Mouse (Mus musculus) left cerebral cortex, adult 11 months (tissue): Measurements from ENCODE around the gene Entpd7.

Experiments
- DNase-seq: peaks from one replicate; pipeline ENCODE4 v3.0.0; 2022; ENCODE audit warnings: low spot score

Entpd7 gene

DNA sequence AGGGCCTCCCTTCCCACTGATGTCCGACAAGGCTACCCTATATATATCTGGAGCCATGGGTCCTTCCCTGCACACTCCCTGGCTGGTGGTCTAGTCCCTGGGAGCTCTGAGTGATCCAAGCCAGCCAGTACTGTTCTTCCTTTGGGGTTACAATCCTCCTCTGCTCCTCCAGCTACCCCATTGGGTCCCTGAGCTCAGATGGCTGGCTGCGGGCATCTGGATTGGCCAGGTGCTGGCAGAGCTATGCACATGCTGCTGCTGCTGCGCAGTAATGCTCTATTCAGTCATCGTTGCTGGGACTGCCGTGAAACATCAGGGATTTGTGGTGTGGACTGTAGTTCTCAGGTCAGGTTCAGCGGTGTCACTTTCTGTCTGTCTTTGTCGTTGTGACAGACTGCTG lies 35.3 kb downstream of the Entpd7 start:
- DNase-seq = no peak

DNA sequence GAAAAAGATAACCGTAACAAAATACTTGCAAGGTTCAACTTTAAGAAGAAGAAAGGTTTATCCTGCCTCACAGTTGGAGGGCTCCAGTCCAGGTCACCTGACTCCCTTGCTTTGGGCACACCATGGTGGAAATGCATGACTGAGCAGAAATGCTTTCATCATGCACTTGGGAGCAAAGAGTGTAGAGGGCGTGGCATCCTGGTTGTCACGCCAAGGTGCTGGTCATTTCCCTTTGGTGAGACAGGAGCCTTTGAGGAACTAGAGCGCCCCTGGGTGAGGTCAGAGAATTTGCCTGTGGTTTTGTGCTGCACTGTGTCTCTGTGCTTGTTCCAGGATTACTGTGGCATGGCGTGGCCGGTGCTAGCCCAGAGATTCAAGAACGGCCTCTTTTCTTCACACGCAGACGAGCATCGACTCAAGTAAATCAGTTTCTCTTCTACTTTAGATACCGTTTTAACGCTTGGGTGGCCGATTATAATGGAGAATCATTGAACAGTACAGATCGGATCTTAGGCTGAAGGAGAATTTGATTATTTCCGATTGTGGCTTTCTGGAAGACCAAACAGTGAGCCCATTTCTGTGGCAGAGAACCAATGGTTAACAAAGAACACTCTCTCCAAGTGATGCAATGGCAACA lies 37.2 kb downstream of the Entpd7 start:
- DNase-seq = no peak

DNA sequence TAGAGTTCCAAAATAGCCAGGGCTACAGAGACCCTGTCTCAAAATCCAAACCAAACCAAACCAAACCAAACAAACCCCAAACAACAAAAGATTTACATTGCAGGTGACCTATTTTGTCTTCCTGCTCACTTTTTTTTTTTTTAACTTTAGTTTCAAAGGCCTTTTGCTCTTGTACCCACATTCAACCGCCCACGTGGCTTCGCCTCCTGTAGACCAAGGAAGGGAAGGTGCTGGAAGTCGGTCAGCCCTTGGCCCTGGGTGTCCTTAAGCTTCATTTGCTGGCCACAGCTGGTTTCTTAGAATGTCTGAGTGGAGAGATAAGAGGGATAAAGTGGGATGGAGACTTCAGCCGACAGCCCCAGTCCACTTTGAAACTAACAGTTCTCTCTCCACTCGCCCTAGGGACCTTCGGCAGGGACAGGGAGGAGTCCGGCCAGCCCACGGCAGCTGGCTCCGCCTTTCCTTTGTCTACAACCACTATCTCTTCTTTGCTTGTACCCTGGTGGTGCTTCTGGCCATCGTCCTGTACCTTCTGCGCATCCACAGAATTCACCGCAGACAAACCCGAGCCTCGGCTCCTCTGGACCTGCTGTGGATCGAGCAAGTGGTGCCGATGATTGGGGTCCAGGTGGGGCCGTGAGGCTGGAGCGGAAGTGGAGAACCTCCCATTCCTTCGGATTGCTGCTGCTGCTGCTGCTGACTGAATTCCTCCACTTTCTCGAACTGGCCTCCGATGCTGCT lies 40.0 kb downstream of the Entpd7 start:
- DNase-seq = no peak

DNA sequence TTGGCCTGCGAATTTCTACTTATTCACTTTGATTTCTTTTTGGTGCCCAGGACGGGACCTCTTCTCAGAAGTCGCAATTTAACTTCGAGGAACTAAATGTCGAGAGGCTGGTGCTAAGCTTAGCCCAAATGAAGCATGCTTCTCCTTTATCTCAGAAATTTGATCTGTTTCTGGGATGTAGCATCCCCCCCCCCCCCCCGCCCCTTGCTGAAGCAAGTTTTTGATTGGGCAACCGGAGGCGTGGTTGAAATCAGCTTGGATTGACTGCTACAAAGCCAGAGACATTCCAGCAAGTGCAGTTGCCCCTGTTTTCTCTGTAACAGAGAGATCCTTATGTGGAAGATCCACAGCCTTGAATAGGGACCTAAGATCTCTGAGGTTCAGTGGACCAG lies 40.6 kb downstream of the Entpd7 start:
- no peak for DNase-seq

DNA sequence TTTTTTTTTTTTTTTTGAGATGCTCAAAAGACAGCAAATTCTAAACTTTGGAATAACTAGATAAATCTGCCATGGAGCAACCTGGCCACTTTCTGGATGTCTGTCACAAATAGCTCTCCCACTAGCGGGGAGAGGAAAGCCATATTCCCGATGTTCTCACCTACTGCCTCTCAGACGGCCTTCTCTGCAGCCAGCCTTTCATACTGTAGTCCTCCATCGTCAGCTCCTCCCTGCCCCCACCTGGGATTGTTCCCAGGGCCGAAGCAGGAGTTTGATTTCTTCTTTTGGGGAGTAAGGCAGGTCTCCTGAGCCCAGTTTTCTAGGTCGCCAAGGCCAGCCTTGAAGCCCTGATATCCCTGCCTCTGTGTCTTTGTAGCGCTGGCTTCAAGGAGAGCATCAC lies 41.7 kb downstream of the Entpd7 start:
- DNase-seq = no peak

DNA sequence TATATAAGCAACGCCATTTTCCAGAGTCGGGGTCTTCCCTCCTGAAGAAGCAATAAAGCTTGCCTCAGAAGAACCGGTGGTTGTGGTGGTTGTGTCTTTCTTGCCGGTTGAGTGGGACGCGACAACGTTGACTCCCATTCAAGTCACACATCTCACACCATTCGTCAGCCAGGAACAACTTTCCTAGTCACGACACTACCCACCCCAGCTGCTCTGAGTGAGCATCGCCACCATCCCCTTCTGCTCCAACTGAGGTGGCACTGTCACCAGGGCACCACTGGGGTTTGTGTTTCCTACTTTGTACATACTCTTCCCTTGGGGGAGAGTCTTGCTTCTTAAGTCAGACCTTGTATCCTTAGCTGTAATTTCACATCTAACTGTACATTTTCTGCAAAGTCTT lies 48.9 kb downstream of the Entpd7 start:
- no peak for DNase-seq

DNA sequence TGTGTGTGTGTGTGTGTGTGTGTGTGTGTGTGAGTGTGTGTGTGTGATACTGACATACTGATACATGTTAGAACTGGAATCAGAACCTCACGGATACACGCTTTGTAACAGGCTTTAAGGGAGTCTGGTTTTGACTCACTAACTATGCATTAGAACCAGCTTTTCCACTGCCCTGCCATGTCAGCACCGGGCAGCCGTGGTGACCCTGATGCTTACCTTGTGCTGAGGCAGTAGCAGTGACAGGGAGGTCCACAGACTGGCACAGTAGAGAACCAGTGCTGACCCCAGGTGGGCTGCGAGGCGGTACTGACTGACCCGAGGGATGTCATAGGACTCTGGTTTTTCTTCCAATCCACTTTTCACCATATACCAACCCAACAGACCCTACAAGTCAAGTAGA lies 53.9 kb downstream of the Entpd7 start:
- DNase-seq = no peak

DNA sequence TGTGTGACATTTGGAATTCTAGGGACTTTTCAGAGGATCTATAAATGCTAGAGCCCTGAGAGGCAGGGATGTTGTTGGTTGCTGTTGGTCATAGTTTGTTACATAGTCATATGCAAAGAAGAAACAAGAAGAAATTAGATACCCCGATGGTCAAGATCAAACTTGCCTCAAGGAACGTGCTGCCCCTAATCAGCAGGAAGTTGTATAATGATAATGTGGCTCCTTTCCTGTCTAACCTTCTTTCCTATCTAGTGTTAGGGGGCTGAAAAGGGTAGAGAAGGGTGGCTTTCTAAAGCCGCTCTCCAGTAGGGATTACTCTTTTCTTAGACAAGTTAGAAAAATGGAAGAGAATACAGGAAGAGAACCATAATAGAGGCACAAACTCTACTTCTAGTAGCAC lies 56.3 kb downstream of the Entpd7 start:
- no peak for DNase-seq

DNA sequence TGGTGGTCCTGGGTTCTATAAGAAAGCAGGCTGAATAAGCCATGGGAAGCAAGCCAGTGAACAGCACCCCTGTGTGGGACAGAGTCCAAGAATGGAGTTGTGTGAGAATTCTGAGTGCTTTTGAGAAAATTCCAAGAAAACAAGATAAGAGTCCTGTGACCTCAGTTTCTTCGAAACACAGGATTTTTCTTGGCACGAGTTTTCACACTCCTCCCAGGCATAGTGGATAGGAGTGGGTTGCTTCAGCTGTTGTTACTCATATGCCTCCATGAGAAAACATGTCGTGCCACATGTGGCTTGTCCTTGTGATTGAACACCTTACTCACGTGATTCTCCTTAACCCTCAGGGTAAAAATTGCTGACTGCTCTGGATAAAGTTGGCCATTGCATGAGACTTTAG lies 58.4 kb downstream of the Entpd7 start:
- DNase-seq = no peak

DNA sequence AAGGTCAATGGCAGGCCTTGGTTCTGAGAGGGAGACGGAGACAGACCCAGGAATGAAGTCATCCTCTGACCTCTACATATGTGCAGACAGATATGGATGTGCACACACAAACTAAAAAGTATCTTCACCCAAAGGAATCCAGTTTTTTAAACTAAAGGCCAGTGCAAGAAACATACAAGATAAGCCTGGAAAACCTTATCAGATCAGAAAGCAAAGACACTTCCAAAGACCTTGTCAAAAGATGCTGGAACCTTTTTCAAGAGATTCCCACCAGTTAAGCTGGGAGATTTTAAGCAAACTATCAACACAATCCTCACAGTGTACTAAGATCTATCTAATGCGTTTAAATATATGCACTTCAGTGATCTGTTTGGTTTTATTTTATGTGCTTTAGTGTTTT lies 60.5 kb downstream of the Entpd7 start:
- no peak for DNase-seq

DNA sequence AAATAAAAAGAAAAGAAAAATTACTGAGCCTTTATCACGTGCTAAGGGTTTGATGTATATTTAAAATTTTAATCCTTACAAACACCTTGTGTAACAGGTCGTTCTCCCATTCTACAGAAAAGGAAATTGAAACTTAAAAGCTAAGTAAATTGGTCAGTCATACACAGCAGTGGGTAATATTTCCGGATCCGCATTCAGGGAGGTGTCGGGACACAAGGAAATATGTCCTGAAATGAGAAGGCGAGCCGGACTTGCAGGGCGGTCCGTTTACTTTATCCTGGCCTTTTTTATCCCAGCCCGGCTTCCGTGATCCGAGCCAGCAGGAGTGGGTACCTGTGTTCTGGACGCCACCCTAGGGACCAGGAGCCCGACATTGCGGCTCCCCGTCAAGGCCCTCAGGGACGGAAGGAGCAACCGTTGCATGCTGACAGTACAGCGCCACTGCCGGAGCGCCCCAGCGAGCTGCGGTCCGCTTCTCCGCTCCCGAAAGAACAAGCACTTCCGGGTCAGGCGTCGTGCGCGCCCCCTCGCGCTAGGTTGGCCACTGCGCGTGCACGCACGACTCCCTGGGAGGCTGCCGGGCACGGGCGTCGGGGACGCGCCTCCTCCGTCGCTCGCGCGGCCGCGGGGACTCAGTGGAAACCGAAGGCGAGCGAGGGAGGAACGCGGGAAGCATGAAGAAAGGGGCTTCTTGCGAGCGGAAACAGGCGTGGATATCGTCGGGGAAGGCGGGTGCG lies 63.2 kb downstream of the Entpd7 start, which contains the start of the genes Cutc and Cox15:
Gene Cutc, plus strand, starts transcription at position 508 of the 737 bp plus-strand sequence.
Gene Cox15, minus strand, starts transcription at position 512 of the 737 bp plus-strand sequence.
- DNase-seq = peak; percentile 90

DNA sequence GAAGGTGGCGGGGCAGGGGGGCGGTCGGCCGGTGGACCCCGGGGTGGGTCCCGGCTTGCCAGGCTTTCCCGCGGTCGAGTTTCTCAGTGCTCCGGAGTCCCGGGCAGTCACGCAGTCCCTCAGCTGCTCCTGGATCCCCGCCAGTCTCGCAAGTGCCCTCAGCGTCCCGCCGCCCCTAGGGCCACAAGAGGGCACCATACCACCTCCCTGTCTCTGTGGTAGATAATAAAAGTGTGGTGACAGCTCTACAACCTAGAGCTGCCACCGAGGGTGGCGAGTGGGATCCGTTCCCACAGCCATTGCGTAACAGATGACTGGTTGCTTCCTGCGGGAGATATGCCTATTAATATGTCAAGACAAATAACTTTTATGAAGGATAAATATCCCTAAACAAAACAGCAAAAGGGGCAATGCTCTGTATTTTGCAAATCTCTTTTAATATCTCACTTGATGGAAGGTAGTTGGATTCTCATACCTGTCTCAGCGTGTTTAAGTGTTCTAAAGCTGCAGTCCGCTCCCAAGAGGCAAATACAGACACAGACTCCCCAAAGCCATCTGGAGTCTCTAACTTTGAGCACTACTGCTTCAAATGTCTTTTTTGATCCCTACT lies 63.9 kb downstream of the Entpd7 start:
- DNase-seq = peak; percentile 81

DNA sequence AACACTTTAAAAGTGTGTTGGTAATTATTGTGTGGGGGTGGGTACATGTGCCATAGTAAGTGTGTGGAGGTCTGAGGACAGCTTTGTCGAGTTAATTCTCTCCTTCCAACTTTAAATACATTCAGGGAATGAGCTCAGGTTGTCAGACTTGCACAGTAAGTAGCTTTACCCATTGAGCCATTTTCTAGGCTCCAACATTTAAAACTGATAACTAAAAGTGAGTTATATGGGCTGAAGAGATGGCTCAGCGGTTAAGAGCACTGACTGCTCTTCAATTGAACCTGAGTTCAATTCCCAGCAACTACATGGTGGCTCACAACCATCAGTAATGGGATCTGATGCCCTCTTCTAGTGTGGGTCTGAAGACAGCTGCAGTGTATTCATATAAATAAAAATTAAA lies 64.8 kb downstream of the Entpd7 start:
- DNase-seq = no peak

DNA sequence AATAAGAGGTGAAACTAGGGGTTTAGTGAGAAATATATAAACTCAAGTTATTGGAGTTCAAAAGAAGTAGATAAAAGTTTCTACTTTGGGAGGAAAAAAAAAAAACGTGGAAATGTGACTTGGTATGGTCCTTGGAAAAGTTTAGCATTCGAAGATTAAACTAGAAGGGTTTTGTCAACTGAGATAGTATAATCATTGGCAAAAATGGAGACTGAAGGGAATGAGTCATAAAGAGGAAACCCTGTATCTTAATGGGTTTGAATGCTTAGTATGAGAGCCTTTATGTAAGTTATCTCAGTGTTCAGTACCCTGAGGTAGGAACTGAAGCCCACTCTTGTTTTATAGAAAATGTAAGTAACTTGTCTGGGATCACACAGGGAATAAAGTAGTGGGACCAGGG lies 65.4 kb downstream of the Entpd7 start:
- DNase-seq = no peak

DNA sequence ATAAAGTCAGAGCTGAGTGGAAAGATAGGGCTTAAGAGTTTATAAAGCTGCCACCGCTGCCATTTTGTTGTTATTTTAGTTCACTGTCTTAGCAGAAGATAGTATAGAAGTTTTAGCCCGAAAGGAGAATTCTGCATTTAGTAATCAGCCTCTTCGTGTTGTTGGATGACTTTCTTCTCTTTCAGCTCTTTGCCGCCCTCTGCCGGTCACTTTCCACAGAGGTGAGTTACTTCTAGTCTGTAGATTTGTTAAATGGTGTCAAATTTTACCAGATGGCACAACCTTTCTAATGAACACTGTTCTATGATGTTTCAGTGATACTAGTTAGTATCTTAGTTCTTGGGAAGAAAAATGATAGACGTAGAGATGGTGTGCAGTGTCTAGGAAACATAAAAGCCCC lies 71.0 kb downstream of the Entpd7 start:
- DNase-seq = no peak

DNA sequence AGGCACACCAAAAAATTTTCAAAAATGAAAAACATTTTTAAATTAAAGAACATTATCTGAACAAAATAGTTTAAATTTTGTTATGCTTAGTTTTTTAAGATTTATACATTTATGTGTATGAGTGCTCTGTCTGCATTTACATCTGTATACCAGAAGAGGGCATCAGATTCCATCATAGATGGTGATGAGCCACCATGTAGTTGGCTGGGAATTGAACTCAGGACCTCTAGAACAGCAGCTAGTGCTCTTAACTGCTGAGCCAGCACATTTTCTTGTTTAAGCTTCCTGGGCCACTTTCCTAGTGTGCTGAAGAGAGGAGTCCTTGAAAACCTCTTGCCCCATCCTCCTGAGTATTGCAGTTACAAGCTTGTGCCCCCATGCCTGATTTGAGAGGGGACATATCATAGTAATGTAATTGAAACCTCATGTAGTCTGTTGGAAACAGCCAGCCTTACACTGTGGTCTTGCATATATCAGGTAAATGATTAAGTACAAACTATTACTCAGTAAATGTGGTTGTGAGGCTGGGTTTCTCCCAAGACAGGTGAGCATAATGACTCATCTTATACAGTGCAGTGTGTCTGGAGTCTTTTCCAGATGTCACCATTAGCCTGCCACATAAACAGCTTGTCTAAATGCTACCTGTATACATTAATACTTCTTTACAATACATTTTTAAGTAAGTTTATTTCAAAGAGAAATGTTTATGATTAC lies 72.2 kb downstream of the Entpd7 start:
- DNase-seq = no peak

DNA sequence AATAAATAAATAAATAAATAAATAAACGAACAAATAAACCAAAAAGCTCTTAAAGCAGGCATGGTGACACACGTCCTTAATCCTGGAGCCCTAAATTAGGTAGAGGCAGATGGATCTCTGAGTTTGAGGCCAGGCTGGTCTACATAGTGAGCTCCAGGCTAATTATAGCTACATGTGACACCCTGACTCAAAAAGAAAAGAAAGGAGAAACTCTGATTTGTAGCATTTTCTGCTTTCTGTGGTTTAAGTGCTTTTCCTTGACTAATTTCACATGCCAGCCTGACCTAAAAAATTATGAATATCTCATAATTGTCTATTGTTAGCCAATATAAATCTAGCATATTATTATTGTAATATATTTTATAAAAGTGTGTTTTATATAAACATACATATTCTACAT lies 72.9 kb downstream of the Entpd7 start:
- no peak for DNase-seq

DNA sequence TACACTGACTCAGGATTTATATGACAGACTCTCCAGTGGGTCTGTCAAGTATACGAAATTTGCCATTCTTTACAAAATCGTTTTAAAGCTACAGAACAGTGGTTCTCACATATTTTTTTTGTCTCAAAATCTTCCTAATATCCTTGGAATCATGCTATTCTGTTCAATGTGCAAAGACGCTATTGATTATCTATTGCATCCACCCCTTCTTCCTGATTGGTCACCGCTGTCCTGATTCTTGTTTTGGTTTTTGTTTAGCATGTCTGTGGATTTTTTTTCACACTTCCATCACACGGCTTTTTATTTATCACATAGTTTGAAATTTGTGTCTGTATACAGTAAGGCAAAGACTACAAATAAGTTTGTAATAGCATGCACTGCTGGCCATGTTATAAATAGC lies 77.0 kb downstream of the Entpd7 start:
- no peak for DNase-seq

DNA sequence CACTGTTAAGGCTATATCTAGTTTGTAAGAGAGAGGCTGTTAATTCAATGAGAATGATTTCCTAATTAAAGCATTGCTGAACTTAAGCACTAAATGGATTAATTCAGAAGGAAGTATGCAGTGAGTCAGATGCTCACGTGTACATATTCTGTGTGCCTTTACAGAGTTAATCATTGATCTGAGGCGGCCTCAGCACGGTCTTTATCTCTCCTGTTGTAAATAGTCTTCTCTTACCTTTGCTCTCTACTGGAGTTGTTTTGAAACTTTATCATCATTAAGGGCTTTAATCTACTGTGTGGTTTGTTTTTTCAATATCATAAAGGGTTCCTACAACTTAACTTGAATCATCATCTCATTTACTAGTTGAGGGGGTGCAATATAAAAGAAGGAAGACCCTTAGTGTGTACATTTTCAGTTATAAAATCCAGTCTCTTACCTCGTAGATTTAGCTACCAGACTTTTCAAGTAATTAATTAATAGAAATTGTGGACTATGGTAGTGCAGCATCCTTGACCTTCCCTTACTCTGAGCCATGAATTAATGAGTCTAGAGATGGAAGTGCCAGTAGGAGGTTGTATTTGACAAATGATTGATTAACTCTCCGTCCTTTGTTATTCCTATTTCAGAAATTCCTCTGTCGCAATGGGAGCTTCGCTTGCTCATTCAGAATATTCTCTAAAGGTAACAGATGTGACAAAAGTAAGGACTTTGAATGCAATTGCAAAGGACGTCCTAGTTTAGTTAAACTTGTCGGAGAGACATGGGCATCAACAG lies 78.3 kb downstream of the Entpd7 start:
- no peak for DNase-seq

DNA sequence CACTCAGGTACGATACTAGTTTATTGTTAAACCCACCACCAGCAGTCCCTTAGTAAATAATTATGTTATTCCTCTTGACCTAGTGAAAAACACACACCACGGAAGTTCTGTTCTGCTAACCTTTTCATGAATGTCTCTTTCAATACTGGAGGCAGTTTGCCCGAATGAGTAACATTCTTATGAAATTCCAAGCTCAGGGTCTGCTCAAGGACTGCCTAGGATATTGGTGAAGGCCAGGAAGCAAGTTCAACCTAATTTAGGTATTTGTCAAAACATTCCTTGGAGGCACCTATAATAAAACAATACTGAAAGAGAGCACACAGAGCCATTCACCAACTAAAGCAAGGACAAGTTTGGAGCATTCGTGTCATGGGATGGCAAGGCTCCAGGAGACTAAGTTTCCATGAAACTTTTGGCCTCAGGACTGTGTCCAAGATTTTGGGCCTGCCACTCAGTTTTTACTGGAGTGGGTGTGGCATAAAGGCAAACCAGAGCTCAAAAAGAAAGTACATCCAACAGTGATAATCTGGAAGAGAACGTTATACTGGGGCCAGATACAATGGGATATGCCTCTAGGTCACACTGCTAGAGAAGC lies 80.0 kb downstream of the Entpd7 start:
- DNase-seq = no peak

DNA sequence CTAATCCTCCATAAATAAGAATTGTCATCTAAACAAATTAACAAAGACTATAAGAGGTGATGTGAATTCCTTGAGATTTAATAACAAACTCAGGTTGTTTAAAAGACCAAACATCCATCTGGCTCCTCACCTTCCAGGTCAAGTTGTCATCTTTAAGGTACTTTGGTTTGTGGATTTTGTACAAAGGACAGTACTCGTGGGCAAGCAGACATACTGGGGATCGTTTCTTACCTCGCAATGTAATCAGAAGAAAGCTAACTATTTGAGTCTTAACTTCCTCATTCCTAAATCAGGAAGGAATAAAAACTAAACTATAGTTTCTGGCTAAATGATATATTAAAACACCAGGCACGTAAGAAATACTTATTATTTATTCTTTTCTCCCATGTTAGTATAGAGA lies 81.1 kb downstream of the Entpd7 start:
- no peak for DNase-seq
